Mouse (Mus musculus): ENCODE measurements around the gene Cbr2.
A peak's percentile ranks its signal among the peaks of the same experiment; 100 is the strongest.

Cbr2 gene

DNA sequence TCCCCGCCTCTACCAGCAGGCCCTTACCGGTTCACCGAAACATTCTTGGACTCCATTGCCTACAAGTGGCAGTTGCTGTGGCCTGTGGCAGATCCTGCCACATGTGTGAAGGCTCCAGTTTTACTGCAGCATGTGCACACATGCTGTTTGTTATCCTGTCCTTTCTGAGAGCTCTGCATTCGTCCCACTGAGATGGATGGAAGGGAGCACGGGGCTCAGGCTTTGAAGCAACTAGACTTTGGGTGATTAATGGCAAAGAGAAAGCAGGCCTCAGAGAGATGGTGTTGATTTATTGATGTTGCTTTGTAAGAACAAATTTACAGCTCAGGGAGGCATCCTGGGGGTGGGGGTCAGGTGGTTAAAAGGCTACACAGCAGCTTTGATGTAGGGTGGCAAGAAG is 21.2 kb downstream of the Cbr2 start:
- no peak for DNase-seq

DNA sequence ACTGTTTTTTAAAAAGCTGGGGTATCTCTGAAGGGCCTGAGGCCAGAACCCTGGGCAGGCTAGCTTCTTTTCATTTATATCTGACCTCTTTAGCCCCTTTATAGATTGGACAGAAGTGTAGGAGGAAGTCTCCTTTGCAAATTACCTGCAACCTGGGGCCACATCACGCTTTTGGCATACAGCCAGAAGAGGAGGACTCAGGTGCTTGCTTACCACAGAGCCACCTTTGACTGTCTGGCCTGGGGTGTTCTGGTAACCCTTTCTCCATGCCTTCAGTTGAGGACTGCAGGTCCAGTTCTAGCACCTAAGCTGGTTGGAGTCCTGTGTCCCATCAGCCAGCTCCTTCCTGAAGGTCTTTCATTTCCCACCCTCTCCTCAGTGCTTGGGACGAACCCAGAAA is 22.4 kb downstream of the Cbr2 start:
- no peak for DNase-seq

DNA sequence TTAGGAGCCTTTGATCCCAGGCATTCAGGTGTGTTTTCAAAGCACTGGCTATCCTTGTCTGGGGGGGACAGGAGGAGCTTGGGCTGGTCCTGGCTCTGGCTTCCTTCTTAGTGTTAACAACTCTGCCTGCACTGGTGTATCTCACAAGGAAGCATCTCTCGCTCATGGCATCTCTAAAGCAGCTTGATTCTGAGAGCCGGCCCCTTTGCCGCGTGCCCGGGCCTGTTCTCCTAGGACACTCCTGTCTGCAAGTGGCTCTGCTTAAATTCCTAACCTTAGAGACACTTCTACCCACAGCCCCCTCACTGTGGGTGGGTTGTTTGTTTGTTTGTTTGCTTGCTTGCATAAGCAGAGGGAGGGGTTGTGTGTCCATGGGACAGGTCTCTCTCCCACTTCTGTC is 23.9 kb downstream of the Cbr2 start:
- no peak for DNase-seq

DNA sequence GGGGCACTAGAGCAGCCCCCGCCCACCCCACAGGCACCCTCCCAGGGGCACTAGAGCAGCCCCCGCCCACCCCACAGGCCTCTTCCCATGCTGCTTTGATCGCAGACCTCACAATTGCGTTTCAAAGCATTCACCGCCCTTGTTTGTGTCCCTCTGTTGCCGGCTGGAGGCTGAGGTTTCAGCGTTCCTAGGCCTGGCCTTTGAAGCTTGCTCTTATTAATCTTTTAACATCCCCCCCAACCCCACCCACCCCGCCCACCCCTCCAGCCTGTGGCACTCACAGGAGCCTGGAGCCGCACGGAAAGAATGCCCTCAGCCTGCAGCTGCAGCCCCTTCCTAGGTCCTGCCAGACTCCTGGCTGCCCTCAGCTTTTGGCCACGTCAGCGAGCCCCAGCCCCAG is 24.7 kb downstream of the Cbr2 start:
- no peak for DNase-seq

DNA sequence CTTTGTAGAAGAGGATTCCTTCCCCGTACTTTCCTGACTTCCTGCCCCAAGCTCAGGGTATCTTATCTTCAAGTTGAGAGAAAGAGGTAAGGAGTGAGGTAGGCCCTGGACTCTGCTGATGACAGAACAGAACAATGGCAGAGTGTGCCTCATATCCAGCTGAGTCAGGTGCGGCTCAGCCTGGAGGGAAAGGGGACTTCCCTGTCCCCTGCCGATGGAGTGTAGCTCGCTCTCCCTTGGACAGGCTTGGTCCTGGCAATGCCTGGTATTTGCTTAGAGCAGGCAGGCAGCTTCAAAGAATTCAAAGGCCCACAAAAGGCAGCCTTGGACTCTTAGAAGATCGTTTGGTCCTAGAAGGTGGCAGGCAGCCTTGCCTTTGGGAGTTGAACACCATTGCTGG is 25.8 kb downstream of the Cbr2 start:
- no peak for DNase-seq

DNA sequence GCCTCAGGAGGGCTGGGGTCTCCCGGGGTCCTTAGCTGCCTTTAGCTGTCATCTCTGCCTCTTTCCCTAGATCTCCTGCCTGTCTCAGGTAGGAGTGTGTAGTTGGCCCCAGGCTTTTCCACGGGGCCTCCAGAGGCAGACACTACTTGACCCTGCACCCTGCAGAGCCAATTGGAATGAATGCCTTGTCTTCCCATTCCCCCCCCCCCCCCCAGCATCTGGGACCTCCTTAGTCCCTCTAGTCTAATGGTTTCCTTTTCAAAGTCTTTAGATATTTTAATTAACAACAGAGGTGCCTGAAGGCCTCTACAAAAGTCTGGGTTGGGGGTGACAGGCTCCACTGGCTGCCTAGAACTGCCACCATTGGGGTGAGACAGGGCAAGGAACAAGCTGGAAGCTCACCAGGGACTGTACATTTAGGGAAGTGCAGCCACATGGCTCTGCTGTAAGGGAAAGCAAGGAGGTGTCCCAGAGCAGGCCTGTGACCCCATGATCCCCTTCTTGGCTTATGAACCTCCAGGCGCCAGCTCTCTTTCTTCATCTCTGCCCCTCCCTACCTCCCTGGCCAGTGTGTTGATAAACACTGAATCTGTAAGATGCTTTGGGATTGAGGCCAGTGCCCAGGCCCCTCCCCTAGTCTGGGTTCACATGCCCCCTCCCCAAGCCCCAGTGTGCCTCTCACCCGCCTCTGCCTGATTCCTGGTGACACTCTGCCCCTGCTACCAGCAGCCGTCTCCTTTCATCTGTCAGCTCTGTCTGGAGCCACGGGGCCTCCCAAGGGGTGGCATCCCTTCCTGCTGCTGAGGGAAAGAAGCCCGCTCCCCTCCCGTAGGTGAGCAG is 27.2 kb downstream of the Cbr2 start:
- no peak for DNase-seq

DNA sequence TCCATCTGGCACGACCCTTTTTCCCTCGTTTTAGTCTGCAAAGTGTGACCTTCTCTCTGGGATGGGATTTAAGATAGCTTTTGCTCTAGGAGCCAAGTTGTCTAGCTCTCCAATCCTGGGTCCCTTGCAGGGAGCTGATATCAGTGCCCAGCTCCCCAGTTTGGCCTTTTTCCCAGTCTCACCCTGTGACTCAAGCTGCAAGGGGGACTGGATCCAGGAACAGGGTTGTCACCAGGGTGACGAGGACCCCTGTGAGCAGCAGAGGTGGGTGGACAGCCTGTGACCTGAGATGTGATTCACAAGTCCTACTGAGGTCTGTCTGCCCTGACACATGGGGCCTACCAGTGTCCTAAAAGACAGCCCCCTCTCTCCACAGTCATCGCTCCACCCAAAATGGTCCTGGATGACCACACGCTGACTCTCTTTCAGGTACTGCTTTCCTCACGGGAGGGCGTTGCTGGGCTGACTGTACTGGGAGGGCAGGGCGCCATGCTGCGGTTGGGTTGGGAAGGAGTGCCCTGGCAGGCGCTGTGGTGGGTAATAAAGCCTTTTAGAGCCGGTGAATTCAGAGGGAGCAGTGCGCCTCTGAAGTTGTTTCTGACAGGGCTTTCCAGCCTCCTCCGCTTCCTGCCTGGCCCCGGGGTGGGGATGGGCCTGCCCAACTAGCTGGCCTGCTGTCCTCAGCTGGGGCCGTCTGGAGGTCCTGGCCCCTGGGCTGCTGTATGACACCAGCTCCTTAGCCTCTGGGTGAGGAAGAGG is 28.0 kb downstream of the Cbr2 start:
- DNase-seq, result no peak

DNA sequence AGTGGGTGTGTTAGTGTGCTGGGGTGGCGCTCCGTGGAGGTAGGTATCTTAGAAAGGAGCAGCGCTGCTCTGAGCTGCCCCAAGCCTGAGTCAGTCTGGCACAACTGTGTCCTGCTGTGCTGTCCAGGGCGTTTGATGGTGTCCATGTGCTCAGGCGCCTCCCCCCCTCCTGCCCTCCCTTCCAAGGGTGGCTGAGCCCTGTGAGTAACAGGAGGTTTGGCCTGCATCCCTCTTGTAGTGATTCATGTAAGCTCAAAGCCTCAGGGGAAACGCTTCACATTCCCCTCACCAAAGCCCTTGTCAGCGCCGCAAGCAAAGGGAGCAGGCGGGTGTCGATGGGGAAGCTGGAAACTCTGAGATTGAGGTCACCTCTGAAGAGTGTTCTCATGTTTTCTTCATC is 34.2 kb downstream of the Cbr2 start:
- no peak for DNase-seq

DNA sequence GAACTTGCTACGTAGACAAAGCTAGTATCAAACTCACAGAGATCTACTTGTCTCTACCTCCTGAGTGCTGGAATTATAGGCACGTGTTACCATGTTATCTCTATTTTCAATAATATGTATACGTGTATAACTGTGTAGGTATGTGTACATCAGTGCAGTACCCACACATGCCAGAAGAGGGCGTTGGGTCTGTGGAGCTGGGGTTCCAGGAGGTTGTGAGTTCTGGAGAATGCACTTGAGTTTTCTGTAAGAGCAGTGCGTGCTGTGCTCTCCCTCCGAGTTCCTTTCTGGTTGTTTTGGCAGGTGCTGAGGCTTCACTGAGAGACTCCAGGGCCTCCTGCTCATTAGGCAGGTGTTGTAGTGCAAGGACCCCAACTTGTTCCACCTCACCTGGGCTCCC is 35.3 kb downstream of the Cbr2 start:
- DNase-seq, result peak in 1 of 2 experiments; percentile 49

DNA sequence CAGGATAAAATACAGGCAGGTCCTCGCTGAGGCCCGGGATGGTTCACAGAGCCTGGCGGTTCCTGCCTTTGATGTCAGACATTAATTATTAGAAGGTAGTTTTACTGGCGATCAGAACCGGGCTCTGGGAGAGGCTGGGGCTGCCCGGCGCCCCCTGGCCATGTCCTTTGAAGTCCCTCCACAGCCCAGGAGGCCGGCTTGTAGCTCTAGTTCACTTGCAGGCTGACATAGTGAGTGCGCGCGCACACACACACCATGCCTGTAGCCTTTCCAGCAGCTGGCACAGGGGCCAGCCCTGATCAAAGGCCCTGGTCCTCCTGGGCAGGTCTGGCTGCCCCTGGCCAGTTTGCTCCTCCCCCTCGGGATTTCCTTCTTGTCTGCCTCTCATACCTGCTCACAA is 36.3 kb downstream of the Cbr2 start:
- no peak for DNase-seq

DNA sequence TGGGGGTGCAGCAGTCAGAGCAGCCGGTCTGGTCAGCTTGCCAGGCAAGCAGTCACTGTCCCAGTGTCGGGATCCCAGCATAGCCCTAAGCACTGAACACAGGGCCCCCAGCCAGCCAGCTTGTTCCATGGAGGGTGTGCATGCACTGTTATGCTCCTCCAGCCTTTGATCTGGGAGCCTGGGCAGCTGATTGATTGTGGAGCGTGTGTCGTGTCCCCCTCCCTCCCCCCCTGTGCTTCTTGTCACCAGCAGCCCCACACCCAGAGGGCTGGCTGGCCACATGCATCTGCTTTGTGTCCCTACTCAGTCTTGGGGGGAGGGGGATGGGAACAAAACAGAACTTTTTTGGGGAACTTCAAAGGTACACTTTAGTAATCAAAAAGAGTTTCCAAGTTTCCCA is 36.7 kb downstream of the Cbr2 start:
- peak in 1 of 2 experiments; percentile 40 for DNase-seq

DNA sequence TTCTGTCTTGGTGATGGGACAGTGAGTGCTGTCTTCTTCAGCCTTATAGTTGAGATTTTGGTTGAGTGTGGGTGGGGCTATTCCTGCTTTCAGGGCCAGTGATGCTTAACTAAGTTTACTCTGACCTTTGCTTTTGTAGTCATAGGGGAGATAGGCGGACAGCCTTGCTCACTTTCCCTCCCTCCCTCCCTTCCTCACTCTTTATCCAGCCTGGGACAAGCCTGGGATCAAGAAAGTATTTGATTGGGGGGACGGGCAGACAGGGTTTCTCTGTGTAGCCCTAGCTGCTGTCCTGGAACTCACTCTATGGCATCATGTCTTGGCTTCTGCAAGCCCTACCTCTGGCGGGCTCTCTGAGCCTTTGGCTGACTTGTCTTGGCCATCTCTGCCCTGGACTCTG is 38.5 kb downstream of the Cbr2 start:
- DNase-seq, result no peak

DNA sequence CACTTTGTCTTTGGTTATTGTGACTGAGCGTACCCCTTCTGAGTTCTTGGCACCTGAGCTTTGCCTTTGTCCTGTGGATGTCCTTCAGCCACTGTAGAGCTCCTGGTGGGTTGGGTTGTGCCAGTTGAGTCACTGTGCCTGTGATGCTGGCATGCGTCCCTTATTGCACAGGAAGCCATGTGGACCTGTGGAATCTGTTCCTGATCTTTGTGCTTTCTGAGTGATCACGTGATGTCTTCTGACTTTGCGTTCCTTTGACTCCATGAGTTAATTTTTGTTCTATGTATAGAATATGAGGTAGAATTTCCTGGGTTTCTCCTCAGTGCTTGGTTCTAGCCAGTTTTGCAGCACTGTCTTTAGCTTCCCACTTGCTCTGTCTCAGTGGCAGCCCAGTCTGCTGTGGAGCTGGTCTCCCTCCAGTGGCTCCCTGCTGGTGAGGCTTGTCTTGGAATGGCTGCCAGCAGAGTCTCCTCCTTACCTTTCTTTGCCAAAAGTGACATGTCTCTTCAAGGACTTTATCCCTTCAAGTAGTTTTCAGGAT is 39.4 kb downstream of the Cbr2 start:
- DNase-seq, result no peak

DNA sequence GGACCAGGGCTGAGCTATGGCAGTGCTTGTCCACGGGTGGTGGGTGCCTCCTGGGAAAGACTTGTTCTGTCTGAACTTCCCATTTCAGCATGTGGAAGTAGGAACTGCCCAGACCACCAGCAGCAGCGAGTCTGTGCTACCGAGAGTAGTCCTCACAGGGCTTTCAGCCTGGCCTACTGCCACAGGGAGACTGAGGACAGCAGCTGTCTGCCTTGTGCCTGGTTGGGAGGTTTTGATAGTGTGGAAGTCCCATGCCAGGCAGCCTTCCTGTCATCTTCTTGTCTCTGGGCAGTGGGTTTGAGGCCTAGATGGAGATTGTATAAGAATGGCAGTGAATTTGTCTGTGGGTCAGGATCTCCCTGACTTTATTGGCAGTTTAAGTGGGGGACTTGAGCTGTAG is 42.5 kb downstream of the Cbr2 start:
- no peak for DNase-seq

DNA sequence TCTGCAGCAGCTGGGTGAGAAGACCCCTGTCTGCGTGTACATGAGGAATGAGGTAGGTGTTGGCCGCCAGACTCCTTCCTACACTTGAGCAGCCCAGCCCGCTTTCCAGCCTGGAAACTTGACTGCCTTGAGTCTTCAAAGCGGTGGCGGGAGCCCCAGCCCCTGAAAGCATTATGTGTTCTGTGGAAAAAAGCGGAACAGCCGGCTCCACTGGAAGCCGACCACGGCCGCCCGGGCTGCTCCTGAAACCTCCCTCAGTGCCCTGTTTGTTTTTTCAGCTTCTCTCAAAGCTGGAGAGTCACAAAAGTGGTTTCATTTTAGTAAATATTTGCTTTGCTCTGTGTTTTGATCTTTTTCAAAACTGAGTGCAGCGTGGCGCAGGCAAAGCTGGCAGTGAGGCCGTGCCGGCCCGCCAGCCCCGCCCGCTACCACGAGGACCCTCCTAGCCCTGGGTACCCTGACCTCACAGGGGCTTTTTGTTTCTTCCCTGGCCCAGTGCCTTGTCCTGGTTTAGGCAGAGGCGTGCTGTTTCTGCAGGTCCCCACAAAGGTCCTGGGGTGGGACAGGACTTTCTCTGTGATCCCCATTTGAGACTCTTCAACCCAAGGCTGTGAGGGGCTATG is 45.2 kb downstream of the Cbr2 start:
- no peak for DNase-seq

DNA sequence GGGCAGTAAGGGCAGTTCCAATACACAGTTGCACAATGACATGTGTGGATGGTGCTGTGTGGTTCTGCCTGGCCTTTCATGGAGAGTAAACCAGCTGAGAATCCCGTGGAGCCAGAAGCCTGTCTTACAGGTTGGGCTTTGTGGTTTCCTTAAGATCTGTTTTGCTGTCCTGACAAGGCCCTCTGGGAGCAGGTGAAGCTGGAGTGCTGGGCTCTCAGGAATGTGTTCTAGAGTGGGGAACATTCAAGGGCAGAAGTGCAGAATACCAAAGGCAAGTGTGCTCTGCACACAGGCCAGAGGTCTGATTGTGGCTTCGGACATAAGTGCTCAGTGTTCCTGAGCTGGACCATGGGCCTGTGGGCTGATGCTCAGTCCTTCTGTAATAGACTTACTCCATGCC is 47.3 kb downstream of the Cbr2 start:
- no peak for DNase-seq

DNA sequence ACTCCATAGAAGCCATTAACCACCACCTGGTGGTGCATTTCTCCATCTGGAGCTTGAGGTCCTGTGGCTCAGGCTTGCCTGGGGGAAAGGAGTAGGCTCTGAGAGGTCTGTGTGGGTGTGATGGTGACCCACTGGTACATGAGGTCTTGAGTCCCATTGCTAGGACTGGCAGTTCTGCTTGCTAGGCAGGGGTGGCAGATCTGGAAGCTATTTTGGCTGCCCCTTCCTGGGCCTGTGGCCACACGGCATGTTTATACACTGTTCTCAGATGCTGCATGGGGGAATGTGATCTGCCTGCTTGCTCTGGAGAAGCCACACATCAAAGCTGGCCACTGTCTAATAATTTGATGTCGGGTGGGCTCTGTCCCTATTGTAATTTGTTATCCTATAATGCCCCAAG is 47.8 kb downstream of the Cbr2 start:
- no peak for DNase-seq

DNA sequence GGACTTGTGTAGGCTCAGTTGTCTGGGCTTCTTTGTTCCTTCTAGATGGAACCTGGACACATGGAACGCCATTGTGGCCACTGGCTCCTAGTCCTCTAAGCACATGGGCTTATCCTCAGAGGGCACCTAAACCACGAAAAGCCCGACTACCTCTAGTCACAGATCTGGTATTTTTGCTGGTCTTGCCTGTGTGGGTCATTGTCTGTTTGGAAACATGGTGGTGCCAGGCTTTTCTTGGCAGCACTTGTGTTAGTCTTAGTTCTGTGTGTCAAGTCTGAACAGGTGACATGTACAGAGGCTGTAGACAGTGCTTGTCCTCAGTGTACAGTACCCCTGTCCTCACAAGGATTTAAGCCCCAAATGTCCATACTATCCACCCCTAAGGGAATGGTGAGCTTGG is 48.4 kb downstream of the Cbr2 start:
- DNase-seq, result no peak

DNA sequence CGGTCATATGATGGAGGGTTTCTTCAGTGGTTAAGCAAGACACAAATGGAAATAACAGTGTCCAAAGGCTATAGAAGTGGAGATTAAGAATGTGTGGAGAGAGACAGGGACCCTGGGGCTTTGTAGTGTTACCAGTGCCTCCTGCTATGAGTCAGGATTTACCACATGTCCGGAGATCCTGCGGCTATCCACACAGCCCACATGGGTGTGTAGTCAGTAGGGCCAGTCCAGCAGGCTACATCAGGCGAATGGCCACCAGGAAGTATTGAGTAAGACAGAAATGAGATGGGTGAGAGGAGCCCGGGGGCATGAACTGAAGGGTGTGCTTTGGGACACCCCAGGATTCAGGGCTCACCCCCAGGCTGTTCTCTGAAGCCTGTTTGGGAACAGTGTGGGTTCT is 49.2 kb downstream of the Cbr2 start:
- DNase-seq, result no peak

DNA sequence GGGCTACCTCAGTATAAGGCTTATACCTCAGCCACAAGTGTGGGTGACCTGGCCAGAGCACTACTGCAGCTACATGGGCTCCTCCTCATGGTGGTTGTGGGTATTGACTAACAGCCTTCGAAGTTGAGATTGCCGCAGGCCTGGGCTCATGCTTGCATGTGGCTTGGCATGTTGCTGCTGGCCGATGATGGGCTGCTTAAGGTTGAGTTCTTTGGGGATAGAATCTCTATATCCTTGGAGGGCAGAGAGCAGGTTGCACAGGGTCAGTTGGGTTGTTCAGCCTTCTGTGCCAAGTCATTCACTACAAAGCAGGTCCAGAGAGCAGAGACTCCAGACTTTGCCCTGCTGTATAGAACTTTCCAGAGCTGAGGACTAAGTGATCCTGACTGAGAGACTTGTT is 52.0 kb downstream of the Cbr2 start:
- DNase-seq, result peak in 1 of 2 experiments; percentile 48

Measured in cerebellum, postnatal 14 days (tissue).